Mouse (Mus musculus): ENCODE results near the gene Dnase1l2. TPM values are rescaled to one million over a fixed set of nuclear protein-coding genes. Genes with fewer than 3 reads are reported as not detected.

The Dnase1l2 gene
- total RNA-seq, 1 experiment: 1.2 TPM

DNA sequence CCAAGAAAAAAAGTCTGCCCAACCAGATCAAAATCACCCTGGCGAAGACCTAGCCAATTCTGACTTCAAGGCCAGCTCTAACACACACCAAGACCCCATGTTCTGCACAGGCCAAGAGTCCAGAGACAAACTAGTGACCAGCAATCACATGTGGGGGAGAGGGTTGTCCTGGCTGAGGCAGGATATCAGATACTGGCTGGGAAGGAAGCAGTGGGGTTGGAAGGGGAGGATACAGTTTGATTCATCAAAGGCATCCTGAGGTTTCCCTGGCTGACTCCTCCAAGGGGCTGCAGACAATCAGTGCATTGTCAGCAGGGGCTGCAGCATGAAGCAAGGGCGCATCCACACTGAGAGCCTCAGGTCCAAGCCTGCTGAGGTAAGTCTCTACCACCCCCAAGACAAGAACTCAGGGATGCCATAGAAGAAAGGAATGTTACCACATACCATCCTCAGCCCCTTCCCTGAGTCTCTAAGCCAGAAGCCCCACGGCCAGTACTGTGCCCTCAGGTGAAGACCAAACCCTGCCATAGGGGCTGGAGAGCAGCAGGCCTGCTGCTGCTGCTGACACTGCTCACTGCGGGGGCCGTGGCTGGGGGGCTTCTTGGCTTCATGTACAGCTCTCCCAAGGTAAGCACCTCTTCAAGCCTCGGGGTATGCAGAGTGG, 30.8 kb upstream of the Dnase1l2 start, which contains the start of gene Bricd5:
Gene Bricd5 (plus strand): TSS at position 273 of the 664 bp plus-strand sequence.
- TF ChIP-seq ZNF384 (IDR thresholded peaks at IDR 0.05; ENCODE audit: low read depth, low read length) (no peak), MAFK (IDR thresholded peaks at IDR 0.05; ENCODE audit: insufficient read depth, low read depth, low read length) (no peak), HCFC1 (IDR thresholded peaks at IDR 0.05; ENCODE audit: borderline replicate concordance, insufficient read depth, low read length) (no peak), ZC3H11A (IDR thresholded peaks at IDR 0.05; ENCODE audit: borderline replicate concordance, low read depth, low read length) (no peak)
- DNase-seq (ENCODE audit: low read depth, low spot score): no peak
- peaks cover 0 to 9% of the 10 kb centered on the region in 2 experiments; a peak in 2 of 4 replicates for H3K4me1 ChIP-seq (ENCODE audit: control insufficient read depth in 2 of 2, insufficient read depth in 2 of 2, low read length in 2 of 2, poor library complexity in 1 of 2)

DNA sequence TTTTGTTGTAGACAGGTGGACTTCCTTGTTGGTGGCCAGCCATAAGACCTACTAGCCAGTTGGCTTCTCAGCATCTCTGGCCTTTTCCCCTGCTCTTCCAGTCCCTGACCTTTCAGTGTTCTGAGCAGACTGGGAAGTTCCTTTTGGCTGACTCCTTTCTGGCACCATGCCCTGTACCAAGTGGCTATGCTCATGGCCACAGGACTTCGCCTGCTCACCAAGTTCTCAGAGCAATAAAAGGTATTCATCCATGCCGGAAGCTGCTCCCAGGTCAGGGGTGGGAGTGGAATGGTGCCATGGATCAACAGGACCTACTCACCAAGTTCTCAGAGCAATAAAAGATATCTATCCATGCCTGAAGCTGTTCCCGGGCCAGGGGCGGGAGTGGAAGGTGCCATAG, 29.6 kb upstream of the Dnase1l2 start:
- Histone ChIP-seq H3K9me3 (ENCODE audit: control insufficient read depth, insufficient read depth, low read depth, low read length) (no peaks in the 10 kb centered on the region), H3K4me1 (ENCODE audit: control insufficient read depth in 2 of 2, insufficient read depth in 2 of 2, low read length in 2 of 2, poor library complexity in 1 of 2) (peaks cover 0 to 5% of the 10 kb centered on the region in 2 experiments; a peak in 2 of 4 replicates), H3K4me3 (ENCODE audit: insufficient read depth in 1 of 2, low read depth in 1 of 2, low read length in 2 of 2, poor library complexity in 1 of 2, severe bottlenecking in 1 of 2) (no peak overlapping the region), H3K27ac (ENCODE audit: insufficient read depth, low read depth, low read length, poor library complexity, severe bottlenecking) (no peak overlapping the region), H3K9ac (ENCODE audit: insufficient read depth, low read depth, low read length, poor library complexity, severe bottlenecking) (no peak overlapping the region), H3K36me3 (ENCODE audit: control insufficient read depth, insufficient read depth, low read length, poor library complexity, severe bottlenecking) (peaks cover 29% of the 10 kb centered on the region; the same call in 1 of the 2 replicates)
- no peak for TF ChIP-seq CHD2 (IDR thresholded peaks at IDR 0.05; ENCODE audit: low read depth, low read length)
- no peak for TF ChIP-seq HCFC1 (IDR thresholded peaks at IDR 0.05; ENCODE audit: borderline replicate concordance, insufficient read depth, low read length)
- no peak for TF ChIP-seq ZC3H11A (IDR thresholded peaks at IDR 0.05; ENCODE audit: borderline replicate concordance, low read depth, low read length)
- no peak for TF ChIP-seq ZNF384 (IDR thresholded peaks at IDR 0.05; ENCODE audit: low read depth, low read length)
- TF ChIP-seq MAFK (IDR thresholded peaks at IDR 0.05; ENCODE audit: insufficient read depth, low read depth, low read length): no peak
- in situ Hi-C loops (cut with MboI; ENCODE audit: low sequenced_read_pairs in 2 of 2, unreplicated experiment in 2 of 2): no loop called here
- DNase-seq (ENCODE audit: low read depth, low spot score): no peak

More for the DNA sequence above, 30.8 kb upstream of the Dnase1l2 start, which contains the start of gene Bricd5:
- H3K36me3 ChIP-seq (ENCODE audit: control insufficient read depth, insufficient read depth, low read length, poor library complexity, severe bottlenecking): peaks cover 31% of the 10 kb centered on the region; the same call in 1 of the 2 replicates
- H3K9me3 ChIP-seq (ENCODE audit: control insufficient read depth, insufficient read depth, low read depth, low read length): no peaks in the 10 kb centered on the region
- no peak within 1 kb of the TSS for H3K9ac ChIP-seq (ENCODE audit: insufficient read depth, low read depth, low read length, poor library complexity, severe bottlenecking)
- H3K27ac ChIP-seq (ENCODE audit: insufficient read depth, low read depth, low read length, poor library complexity, severe bottlenecking): no peak within 1 kb of the TSS
- in situ Hi-C loops (cut with MboI; ENCODE audit: low sequenced_read_pairs in 2 of 2, unreplicated experiment in 2 of 2): no loop called here
- no peak within 1 kb of the TSS for H3K4me3 ChIP-seq (ENCODE audit: insufficient read depth in 1 of 2, low read depth in 1 of 2, low read length in 2 of 2, poor library complexity in 1 of 2, severe bottlenecking in 1 of 2)

DNA sequence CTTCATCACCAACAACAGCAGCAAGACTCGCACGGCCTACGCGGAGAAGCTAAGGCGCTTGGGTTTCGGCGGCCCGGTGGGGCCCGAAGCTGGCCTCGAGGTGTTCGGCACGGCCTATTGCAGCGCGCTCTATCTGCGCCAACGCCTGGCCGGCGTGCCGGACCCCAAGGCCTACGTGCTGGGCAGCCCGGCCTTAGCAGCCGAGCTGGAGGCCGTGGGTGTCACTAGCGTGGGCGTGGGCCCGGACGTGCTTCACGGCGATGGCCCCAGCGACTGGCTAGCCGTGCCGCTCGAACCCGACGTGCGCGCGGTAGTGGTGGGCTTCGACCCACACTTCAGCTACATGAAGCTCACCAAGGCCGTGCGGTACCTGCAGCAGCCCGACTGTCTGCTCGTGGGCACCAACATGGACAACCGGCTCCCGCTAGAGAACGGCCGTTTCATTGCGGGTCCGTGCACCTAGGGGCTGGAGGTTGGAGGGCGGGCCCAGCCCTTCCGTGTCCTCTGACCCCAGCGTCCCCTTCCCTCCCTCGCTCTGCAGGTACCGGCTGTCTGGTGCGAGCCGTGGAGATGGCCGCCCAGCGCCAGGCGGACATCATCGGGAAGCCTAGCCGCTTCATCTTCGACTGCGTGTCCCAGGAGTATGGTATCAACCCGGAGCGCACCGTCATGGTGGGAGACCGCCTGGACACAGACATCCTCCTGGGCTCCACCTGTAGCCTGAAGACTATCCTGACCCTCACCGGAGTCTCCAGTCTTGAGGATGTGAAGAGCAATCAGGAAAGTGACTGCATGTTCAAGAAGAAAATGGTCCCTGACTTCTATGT, 28.0 kb upstream of the Dnase1l2 start:
- H3K36me3 ChIP-seq (ENCODE audit: control insufficient read depth, insufficient read depth, low read length, poor library complexity, severe bottlenecking): peaks cover 20% of the 10 kb centered on the region; the same call in 1 of the 2 replicates
- H3K9me3 ChIP-seq (ENCODE audit: control insufficient read depth, insufficient read depth, low read depth, low read length): no peaks in the 10 kb centered on the region
- H3K4me3 ChIP-seq (ENCODE audit: insufficient read depth in 1 of 2, low read depth in 1 of 2, low read length in 2 of 2, poor library complexity in 1 of 2, severe bottlenecking in 1 of 2): peak overlapping the region; percentile 75 to 83
- TF ChIP-seq HCFC1 (IDR thresholded peaks at IDR 0.05; ENCODE audit: borderline replicate concordance, insufficient read depth, low read length): no peak
- TF ChIP-seq ZC3H11A (IDR thresholded peaks at IDR 0.05; ENCODE audit: borderline replicate concordance, low read depth, low read length): no peak
- TF ChIP-seq MAFK (IDR thresholded peaks at IDR 0.05; ENCODE audit: insufficient read depth, low read depth, low read length): no peak
- no peak for TF ChIP-seq ZNF384 (IDR thresholded peaks at IDR 0.05; ENCODE audit: low read depth, low read length)
- no peak for TF ChIP-seq CHD2 (IDR thresholded peaks at IDR 0.05; ENCODE audit: low read depth, low read length)
- H3K4me1 ChIP-seq (ENCODE audit: control insufficient read depth in 2 of 2, insufficient read depth in 2 of 2, low read length in 2 of 2, poor library complexity in 1 of 2): peaks cover 0 to 5% of the 10 kb centered on the region in 2 experiments; a peak in 2 of 4 replicates
- peak overlapping the region; percentile 93 for H3K9ac ChIP-seq (ENCODE audit: insufficient read depth, low read depth, low read length, poor library complexity, severe bottlenecking)
- in situ Hi-C loops (cut with MboI; ENCODE audit: low sequenced_read_pairs in 2 of 2, unreplicated experiment in 2 of 2): no loop called here
- no peak overlapping the region; the same call in 1 of the 2 replicates for H3K27ac ChIP-seq (ENCODE audit: insufficient read depth, low read depth, low read length, poor library complexity, severe bottlenecking)
- DNase-seq (ENCODE audit: low read depth, low spot score): no peak

DNA sequence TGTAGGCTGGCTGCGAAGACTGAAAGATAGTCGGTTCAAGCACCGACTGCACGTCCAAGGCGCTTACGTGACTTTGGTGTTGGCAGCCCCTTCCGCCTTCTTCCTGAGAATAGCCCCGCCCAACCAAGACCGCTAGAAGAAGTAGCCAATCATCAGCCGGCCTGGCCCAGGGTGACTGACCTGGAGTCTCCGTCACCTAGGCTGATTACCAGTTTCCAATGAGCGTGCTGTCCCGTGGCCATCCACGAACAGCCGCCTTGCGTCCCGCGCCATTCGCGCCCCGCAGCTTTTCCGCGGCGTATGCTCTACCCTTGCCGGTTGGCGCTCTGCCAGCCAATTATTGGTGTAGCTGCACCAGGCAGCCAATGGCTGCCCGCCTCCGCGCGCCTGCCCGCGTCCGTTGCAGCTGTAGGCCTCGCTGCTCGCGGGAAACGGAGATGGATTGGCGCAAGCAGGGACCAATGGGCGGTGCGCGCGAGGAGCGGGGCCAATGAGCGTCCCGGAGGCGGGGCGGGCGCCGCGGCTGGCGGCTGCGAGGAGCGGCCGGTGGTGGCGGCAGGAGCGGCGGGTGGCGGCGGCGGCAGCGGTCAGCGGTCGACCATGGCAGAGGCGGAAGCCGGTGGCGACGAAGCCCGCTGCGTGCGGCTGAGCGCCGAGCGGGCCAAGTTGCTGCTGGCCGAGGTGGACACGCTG, 27.2 kb upstream of the Dnase1l2 start, which contains the start of the genes E4f1 and Pgp:
Gene E4f1 (minus strand): TSS at position 404 of the 693 bp plus-strand sequence.
Gene Pgp (plus strand): TSS at position 483 of the 693 bp plus-strand sequence.
- peak; percentile 94 for DNase-seq (ENCODE audit: low read depth, low spot score)
- no peak for TF ChIP-seq HCFC1 (IDR thresholded peaks at IDR 0.05; ENCODE audit: borderline replicate concordance, insufficient read depth, low read length)
- TF ChIP-seq MAFK (IDR thresholded peaks at IDR 0.05; ENCODE audit: insufficient read depth, low read depth, low read length): no peak
- TF ChIP-seq ZNF384 (IDR thresholded peaks at IDR 0.05; ENCODE audit: low read depth, low read length): no peak
- TF ChIP-seq CHD2 (IDR thresholded peaks at IDR 0.05; ENCODE audit: low read depth, low read length): peak; percentile 79
- TF ChIP-seq ZC3H11A (IDR thresholded peaks at IDR 0.05; ENCODE audit: borderline replicate concordance, low read depth, low read length): no peak
- H3K9ac ChIP-seq (ENCODE audit: insufficient read depth, low read depth, low read length, poor library complexity, severe bottlenecking): peak within 1 kb of the TSS; percentile 93
- peaks cover 0 to 5% of the 10 kb centered on the region in 2 experiments; a peak in 2 of 4 replicates for H3K4me1 ChIP-seq (ENCODE audit: control insufficient read depth in 2 of 2, insufficient read depth in 2 of 2, low read length in 2 of 2, poor library complexity in 1 of 2)
- in situ Hi-C loops (cut with MboI; ENCODE audit: low sequenced_read_pairs in 2 of 2, unreplicated experiment in 2 of 2): no loop called here
- peaks cover 12% of the 10 kb centered on the region; the same call in 1 of the 2 replicates for H3K36me3 ChIP-seq (ENCODE audit: control insufficient read depth, insufficient read depth, low read length, poor library complexity, severe bottlenecking)
- H3K4me3 ChIP-seq (ENCODE audit: insufficient read depth in 1 of 2, low read depth in 1 of 2, low read length in 2 of 2, poor library complexity in 1 of 2, severe bottlenecking in 1 of 2): peak within 1 kb of the TSS; percentile 83 to 97
- H3K27ac ChIP-seq (ENCODE audit: insufficient read depth, low read depth, low read length, poor library complexity, severe bottlenecking): peak within 1 kb of the TSS; percentile 68
- H3K9me3 ChIP-seq (ENCODE audit: control insufficient read depth, insufficient read depth, low read depth, low read length): no peaks in the 10 kb centered on the region

All from ES-E14 (cell line).